Mouse (Mus musculus): ENCODE data around the gene Grin2a.

The Grin2a gene

DNA sequence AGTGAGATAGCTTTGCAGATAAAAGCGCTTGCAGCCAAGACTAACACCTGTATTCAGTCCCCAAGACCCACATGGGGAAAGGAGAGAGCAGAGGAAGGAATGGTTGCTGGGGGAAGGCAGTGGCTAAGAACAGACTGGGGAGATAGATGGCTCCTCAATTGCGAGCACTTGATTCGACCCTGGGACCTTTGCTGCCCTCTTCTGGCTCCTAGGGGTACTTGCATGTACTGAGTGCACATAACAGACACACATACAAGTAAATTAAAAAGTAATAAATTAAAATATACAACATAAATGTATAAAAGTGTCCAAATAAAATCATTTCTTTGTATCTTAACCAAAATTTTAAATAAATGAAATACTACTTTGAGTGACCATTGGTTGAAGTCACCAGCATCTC lies 129.7 kb downstream of the Grin2a start:
- no peak for DNase-seq (ENCODE audit: low spot score in 2 of 2)

DNA sequence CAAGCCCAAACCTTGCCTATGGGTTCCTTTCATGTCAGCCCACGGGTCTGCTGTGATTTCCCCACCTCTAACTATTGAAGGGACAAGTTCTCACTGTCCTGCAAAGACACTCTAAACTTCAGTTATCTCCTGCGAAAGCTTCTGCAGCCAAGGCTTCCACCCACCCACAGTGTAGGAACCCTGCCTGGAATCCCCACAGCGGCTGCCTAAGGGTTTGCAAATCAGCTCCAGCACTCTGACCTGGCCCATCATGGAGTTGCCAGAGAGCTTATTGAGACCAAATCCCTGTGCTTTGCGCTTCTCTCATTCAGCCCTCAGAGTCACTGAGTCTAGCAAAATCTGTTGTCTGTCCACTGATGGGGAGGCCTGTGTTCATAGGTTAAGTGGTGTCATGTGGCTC lies 130.3 kb downstream of the Grin2a start:
- no peak for DNase-seq (ENCODE audit: low spot score in 2 of 2)

DNA sequence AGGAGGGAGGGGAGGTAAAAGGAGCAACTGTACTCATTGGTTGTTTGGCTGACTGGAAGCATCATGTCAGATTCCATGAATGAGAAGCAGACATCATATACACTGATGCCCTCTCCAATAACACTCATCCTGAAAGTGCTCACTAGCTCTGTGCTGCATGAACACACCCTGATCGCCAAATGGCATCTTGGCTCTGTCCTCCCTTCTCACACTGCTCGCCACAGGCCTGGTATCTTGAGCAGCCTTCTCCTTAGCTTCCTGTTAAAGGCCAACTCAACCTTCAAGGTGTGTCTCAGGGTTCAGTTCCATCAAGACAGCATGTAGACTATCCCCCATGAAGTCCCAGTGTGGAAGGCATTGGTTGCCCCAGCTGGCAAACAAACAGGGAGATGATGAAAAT lies 137.6 kb downstream of the Grin2a start:
- DNase-seq (ENCODE audit: low spot score in 2 of 2), result no peak

DNA sequence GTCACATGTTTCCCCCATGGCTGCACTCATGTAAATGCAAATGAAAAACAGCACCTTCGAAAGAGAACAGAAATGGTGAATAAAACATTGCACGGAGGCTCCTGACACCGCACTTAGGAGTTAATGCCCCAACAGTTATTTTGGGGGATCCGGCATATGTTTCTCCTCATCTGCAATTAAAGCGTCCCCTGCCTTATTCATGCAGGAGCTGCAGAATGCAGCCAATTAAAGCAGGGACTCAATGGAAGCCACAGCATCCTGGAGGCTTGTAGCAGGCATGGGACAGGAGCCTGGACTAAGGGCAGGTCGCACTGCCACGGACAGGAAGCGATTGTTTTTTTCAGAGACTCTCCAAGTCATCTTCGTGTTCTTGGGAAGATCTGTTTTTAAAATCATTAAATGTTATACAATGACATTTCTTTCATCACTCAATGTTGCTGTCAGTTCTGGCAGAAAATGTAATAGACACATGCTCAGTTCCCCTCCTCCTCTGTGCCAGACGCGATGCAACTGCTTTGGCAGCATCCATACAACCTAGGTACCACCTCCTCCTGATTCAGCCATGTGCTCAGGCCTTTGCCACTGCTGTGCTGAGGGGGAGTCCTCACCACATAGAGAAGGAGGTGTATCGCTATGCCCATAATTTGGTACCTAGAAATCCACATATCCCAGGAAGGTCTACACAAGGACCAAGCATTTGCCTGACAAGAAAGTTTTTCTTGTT lies 143.9 kb downstream of the Grin2a start:
- no peak for DNase-seq (ENCODE audit: low spot score in 2 of 2)

DNA sequence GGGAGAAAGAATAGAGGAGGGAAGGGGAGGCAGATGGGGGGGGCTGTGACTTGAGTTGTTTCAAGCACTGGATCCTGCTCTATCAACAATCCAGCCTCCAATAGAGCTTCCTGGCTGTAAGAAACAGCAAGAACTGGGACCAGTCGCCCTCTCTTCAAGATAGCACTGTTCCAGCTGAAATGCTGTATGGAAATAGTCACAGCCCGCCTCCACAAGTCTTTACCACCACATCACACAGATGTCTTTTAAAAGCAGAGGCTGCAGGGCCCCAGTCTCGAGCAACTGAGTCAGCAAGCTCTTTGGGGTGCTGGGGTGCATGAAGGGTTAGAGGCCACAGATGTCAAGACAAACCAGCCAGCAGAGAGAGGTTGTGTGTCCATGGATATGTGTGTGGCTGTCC lies 153.9 kb downstream of the Grin2a start:
- no peak for DNase-seq (ENCODE audit: low spot score in 2 of 2)

DNA sequence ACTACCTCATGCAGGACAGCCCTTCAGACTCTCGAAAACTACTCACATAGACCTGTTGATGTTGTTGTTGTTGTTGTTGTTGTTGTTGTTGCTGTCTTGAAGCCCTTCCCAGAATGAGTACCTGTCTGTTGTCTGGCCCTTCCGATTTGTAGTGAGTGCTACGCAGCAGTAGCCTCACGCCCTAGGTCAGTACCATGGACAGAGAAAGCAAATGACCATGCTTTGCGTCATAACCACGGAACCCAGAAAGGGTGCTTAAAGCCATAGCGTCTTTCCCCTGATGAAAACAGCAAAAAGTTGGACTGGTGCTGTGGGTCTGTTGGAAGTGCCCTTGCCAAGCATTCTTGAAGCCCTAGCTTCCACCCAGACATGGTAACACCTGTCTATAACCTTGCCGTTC lies 158.8 kb downstream of the Grin2a start:
- DNase-seq (ENCODE audit: low spot score in 2 of 2), result no peak

DNA sequence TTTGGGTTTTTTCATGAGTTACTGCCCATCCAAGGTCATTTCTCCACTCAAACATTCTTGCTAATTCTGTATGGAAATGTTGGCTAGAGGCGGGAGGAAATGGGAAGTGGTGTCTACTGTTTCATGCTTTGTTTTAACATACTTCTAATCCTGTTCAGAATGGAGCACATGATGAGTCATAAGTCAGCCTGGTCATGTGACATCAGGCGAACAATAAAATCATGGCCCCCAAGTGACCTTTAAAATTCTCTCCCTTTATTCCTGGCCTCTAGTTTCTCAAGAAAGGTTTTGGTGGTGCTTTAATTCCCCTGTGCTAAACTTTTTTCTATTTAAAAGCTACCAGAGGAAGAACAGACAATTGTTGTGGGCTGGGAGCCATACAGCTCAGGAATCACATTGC lies 161.1 kb downstream of the Grin2a start:
- DNase-seq (ENCODE audit: low spot score in 2 of 2), result no peak

DNA sequence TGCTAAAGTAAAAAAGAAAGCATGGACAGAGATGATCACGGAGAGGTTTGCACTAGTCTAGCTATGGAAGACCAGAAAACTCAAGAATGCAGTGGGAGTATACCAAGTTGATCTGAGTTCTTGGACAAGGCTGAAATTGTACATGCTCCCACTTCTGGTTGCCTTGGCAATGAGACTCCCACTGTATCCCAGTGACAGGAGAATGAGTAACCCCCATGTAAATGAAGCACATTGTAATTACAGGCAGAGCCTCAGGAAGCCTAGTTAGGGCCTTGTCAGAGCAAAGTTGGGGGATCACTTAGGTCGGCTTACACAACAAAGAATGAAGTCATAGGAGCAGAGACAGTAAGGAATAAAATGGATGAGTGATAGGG lies 170.3 kb downstream of the Grin2a start:
- DNase-seq (ENCODE audit: low spot score in 2 of 2), result no peak

DNA sequence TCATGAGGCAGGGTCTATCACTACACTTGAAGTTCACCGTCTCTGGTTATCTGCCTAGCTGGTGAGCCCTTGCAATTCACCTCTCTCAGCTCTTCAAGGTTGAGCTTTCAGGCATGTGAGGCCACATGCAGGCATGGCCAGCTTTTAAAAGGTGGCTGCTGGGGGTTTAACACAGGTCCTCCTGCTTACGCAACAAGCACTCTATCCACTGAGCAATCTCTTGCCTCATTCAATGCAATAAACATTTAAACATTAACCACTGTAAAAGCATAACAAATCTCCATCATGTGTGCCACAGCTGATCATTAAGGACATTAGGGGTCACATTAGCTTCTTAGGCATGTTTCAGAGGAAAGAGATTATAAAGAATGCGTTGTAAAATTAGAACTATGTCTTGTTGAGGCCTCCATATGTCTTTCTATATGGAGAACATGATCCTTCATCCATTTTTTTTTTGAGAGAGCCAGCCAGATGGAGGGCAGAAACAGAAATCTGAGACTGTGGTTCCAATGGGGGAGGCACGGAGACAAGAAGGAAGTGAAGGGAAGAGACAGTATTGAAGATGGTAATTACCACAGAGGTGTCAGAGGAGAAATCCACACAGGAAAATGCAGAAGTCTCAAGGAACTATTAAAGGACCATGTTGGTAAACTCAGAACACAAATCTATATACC lies 170.8 kb downstream of the Grin2a start:
- no peak for DNase-seq (ENCODE audit: low spot score in 2 of 2)

DNA sequence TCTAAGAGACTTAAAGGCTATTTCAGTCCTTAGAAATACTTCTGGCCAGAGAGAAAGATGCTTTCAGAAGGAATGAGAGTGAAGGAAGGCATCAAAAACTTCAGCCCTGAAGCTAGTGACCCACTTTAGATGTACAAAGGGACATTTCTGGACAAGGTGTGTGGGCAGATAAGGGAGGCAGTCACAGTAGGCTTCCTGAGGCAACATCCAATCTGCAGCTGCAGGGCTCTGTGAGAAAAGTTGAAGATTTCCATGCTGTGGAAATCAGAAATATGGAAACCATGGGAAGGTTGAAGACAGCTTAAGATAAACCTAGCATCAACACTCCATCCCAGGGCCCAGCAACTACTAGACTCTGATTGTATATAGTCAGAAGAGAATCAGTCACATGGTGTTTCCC lies 171.7 kb downstream of the Grin2a start:
- DNase-seq (ENCODE audit: low spot score in 2 of 2), result no peak

DNA sequence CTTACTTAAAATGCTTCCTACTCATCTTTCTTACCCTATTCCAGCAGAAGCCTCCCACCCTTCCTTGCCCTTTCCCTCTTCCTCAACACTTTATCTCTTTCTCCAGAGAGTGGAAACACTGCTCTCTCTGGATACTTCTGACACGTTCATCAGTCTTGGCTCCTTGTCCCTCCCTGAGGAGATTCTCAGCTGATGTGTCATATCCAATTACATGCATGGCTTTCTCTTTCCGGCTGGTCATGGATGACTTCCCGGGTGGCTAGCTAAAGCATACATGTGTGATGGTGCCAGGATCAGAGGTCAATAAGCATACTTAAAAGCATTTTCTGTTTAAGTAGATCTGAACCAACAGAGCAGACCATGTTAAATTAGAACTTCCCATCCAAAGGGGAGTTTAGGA lies 175.9 kb downstream of the Grin2a start:
- DNase-seq (ENCODE audit: low spot score in 2 of 2), result no peak

DNA sequence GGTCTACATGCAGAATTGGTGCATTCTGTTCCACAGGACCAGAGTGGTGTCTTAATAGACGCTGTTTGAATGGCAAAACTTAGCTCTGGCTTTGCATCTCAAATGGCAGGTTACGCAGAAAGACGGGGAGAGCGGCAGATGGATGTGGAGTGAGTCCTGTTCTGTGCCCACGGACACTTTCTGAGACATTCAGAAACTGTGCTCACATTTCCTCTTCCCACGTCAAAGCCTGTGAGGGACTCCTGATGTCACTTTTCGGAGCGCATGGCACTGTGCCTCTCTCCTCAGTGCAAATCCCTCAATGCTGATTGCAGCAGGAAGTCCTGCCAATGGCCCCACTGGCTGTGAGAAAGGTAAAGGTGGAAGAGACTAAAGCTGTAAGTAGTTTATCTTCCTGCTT lies 194.0 kb downstream of the Grin2a start:
- no peak for DNase-seq (ENCODE audit: low spot score in 2 of 2)

DNA sequence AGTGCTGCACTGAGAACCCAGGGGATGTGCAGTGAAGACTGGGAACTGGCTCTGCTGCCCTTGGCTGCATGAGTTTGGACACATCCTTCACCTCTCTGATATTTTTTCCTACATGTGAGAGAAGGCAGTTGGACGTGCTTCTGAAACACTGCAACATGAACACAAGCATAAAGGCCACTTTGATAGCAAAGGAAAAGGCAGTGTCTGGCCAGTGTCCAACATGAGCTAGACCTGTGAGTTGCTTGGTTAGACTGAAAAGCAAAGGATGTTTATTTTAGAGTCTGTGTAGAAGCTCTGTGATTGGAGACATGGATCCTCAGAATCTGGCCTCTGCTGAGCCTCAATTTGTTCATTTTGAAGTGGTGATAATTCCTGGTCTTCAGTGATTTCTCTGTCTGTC lies 195.1 kb downstream of the Grin2a start:
- DNase-seq (ENCODE audit: low spot score in 2 of 2), result no peak

DNA sequence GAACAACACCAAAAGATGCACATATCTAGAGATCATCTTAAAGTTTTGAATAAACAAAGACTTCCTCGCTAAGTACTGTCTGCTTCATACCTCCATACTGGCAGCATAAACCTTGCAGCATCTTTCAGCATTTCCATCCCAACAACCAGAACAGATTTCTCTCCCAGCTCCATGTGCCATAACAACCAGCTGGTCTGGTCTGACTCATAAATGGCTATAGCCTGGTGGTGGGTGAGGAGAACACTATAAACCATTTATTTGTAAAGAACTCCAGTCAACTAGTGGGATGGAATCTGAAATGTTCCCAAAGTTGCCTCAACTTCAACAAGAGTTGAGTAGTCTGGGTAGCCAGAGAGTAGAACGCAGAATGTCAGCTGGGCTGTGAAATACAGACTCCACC lies 202.4 kb downstream of the Grin2a start:
- no peak for DNase-seq (ENCODE audit: low spot score in 2 of 2)

DNA sequence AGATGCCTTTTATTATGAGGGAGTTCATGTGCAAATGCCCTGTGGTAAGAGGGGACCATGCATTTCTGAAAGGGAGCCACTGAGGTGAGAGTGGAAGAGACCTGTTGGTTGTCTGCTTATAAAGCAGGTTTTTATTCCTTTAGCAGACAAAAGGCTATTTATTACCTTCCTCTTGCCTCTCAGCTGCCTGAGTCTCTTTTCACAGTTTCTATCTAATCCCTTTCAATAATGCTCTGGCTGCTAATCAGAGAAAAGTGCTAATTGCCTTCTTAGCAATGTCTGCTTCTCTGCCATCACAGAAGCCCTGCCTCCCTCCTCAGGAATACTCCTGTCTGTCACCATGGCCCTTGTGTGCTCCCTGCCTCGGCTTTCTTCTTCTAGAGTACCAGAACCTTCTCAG lies 209.1 kb downstream of the Grin2a start:
- DNase-seq (ENCODE audit: low spot score in 2 of 2), result no peak

DNA sequence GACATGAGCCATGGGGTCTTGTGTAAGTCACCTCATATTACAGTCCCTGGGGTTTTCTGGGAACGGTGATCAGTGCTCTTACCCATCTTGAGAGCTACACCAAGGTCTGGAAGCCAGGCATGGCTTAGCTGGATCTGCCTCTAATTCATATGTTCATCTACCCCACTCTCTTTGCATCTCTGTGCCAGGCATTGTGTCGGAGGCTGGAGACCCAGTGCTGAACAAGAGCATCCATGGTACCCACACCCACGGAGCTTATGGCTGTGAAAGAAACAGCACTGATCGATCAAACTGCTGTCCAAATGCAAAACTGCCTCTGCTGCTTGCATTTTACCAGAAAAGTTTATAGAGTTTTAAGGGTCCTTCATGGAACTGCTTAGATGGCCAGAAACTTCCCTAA lies 209.5 kb downstream of the Grin2a start:
- DNase-seq (ENCODE audit: low spot score in 2 of 2), result no peak

DNA sequence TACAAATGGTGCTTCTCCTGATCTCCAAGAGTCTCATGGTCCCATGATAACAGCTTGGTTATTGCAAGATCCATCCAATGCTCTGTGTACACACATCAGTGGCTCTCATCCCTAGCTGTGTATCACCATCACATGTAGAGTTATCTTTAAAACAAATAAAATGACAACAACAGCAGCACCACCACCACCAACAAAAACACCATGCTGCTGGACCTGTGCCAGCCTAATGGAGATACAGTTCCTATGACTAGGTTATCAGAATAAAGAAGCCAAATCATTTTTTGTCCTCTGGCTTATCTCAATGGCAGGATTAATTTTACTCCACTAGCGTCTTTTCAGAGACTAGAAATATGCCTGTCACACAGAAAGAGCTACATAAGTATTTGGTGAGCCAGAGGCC lies 226.4 kb downstream of the Grin2a start:
- DNase-seq (ENCODE audit: low spot score in 2 of 2), result no peak

DNA sequence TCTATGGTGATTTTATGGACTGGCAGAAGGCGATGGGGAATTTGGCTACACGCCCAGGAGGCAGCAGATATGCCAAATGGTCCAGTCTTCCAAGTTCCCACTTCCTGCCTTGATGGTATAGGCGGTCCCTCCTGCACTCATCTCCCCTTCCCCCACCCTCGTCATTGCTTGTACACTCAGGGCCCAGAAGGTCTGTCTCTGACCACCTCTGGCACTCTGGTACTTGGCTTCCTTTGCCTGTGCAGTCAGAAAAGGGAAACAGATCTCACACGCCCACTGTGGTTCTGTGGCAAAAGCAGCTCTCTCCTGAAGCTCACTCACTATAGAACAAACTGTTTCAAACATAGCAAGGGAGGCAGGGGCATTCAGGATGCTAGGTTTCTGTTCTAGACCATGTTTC lies 227.0 kb downstream of the Grin2a start:
- DNase-seq (ENCODE audit: low spot score in 2 of 2), result no peak

DNA sequence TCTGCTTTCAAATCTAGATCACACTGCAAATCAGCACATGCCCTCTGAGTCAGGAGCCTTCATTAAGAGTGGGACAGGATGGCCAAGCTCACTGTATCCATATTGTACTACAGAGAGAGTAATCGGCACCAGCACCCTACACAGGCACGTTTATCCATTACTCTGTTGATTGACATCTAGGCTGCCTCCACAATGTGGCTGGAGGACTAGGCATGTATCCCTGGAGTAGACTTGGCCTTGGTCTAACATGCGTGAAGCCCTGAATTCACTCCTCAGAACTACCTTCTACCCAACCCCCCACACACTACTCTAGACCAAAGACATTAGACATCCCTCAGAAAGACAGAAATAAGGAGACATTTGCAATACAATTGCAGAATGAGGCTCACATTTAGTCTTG lies 227.4 kb downstream of the Grin2a start:
- DNase-seq (ENCODE audit: low spot score in 2 of 2), result no peak

DNA sequence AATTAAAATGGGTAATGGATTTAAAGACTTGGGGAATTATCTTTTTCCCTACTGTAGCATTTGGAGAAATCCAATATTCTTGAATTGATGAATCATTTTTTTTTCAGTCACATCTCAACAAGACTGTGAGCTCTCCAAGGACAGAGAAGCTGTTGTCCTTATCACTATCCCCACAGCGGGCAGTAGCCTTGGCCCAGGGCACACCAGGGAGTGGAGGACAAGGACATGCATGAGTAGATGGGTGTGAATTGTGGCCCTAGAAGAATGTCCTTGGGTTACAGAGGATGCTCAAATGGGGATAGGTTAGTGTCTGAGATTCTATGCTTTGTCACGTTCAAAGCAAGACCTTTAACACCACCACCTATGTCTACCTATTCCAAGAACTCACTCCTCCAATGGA lies 231.3 kb downstream of the Grin2a start:
- DNase-seq (ENCODE audit: low spot score in 2 of 2), result no peak

DNA sequence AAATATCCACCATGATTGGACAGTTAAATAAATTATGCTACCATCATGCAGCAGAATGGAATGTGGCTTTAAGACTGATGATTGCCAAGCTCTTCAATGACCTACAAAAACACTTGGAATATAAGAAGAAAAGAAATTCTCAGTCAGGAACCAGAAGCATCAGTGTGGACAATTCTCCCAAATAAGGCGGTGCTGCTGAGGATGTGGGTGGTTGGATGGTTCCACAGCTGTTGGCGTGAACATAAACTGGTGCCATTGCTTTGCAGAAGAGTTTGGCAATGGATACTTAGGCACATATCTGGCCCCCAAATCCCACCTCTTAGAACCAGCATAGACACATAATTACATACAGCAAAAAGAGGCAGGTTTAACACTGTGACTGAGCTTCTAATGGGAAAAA lies 235.0 kb downstream of the Grin2a start:
- no peak for DNase-seq (ENCODE audit: low spot score in 2 of 2)

DNA sequence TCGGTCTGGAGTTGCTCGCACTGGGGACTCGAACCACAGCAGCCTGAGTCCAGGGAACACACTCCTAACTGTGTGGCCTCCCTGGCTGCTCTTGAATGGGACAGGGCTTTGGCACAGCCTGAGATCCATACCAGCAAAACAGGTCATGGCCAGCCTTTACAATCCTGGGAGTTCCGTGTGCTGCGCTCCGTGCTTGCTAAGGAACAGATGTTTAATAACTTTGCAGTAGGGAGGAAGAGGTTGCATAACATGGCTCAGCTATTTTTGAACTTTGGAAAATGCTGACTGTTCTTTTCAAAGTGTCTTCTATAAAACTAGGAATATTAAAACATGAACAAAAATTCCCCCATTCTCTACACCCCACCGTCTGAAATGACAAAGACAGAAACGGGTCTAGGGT lies 238.5 kb downstream of the Grin2a start:
- DNase-seq (ENCODE audit: low spot score in 2 of 2), result no peak

DNA sequence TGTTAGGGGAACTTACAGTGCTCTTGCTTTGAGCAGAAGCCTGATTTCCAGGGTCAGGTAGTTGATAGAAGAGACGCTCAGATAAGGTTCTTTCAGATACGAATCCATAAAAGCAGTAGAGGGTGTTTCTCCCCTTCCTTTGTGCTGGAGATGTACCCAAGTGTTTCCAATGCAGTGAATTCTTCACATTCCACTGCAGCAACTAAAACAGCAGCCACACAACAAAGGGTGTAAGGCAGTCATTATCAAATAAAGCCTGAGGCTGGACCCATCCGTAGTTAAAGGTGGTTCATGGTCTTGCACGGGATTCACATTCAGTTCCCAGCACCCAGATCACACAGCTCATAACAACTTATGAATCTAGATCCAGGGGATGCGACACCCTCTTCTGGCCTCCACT lies 241.3 kb downstream of the Grin2a start:
- DNase-seq (ENCODE audit: low spot score in 2 of 2), result no peak

DNA sequence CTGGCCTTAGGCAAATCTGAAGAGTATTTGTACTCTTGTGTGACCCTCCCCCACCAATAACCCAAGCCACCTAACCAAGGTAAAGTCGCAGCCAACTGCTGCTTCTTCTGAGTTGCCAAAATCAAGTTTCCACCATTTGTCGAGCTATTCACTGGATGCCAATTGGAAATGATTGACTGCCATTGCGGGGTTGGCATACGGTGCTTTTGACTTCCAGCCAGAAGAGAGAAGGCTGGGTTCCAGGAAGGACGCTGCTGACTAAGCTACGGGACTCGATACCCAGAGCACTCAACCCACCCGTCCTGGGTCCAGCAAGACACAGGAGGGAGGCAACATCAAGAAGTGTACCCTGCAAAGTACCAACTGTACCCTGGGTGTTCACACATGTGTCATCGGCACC lies 242.3 kb downstream of the Grin2a start:
- DNase-seq (ENCODE audit: low spot score in 2 of 2), result no peak
